Mouse (Mus musculus) kidney, postnatal 0 days (tissue): ENCODE data around the gene Gucy2e. TPM values are rescaled to one million over a fixed set of nuclear protein-coding genes. Genes with fewer than 3 reads are reported as not detected.

Source experiments
- ATAC-seq: fragments of 200-750 bp; cut with Nextera tagmentation; replicated peaks from 2 replicates; pipeline ENCODE4 v1.8.0; 2017; ENCODE audit warnings: low read depth, moderate number of reproducible peaks, moderate TSS enrichment, moderate library complexity; ENCODE audit not compliant: low FRiP score
- DNase-seq: peaks from one replicate; pipeline ENCODE4 v3.0.0-alpha.2; 2016; ENCODE audit warnings: low spot score
- H3K27ac ChIP-seq: fragments of 300-500 bp; sonication (generic); 2 replicates; pipeline ENCODE4 v1.5.1; 2014; ENCODE audit warnings: mild to moderate bottlenecking
- H3K27me3 ChIP-seq: fragments of 300-500 bp; sonication (generic); 2 replicates; pipeline ENCODE4 v1.6.1; 2014; ENCODE audit warnings: low read length, mixed read lengths; ENCODE audit not compliant: insufficient read depth
- H3K36me3 ChIP-seq: fragments of 300-500 bp; sonication (generic); 2 replicates; pipeline ENCODE4 v1.6.1; 2014; ENCODE audit warnings: low read length, mixed read lengths; ENCODE audit not compliant: insufficient read depth
- H3K4me1 ChIP-seq: fragments of 300-500 bp; sonication (generic); replicated peaks from 2 replicates; pipeline ENCODE4 v1.6.1; 2014; ENCODE audit warnings: antibody characterized with exemption, low read length, mixed read lengths; ENCODE audit not compliant: insufficient read depth
- H3K4me2 ChIP-seq: fragments of 300-500 bp; sonication (generic); 2 replicates; pipeline ENCODE4 v1.6.1; 2014; ENCODE audit warnings: mild to moderate bottlenecking, low read length, moderate library complexity, mixed read lengths
- H3K4me3 ChIP-seq: fragments of 300-500 bp; sonication (generic); replicated peaks from 2 replicates; pipeline ENCODE4 v1.5.1; 2014; ENCODE audit warnings: low read depth, low read length
- H3K9ac ChIP-seq: fragments of 300-500 bp; sonication (generic); 2 replicates; pipeline ENCODE4 v1.6.1; 2014; ENCODE audit warnings: low read depth, low read length
- H3K9me3 ChIP-seq: fragments of 300-500 bp; sonication (generic); replicated peaks from 2 replicates; pipeline ENCODE4 v1.6.1; 2016; ENCODE audit warnings: low read length, inconsistent platforms, mixed read lengths
- CTCF ChIP-seq: IDR thresholded peaks from 2 replicates; pipeline ENCODE4 v1.5.1; 2016; ENCODE audit warnings: antibody characterized with exemption, low read depth, mild to moderate bottlenecking, moderate library complexity
- WGBS: fragments of 180-500 bp; shearing (Covaris S2); extraction: QIAGEN DNeasy Blood & Tissue Kit; methylation state at CpG from one replicate; pipeline ENCODE4 v1.1.7; 2014; 5-methylcytosine and 5-hydroxymethylcytosine counted together
- polyA plus RNA-seq: library from polyadenylated mRNA; unstranded; fragments of >200 nt; fragmentation: Nextera tagmentation; extraction: Ambion mirVana; gene quantifications from 2 replicates; pipeline ENCODE4 v1.2.1, GENCODE M21; 2015

Gucy2e gene
- polyA plus RNA-seq, 1 experiment from 2014 or later = 0.24 TPM

- H3K9ac ChIP-seq = no peak overlapping the region
- H3K9me3 ChIP-seq = no peaks in the 10 kb centered on the region
- WGBS = 76% methylated on average over 2 of the region's 2 CpGs
- DNase-seq (no peak), ATAC-seq (no peak)
- no peaks in the 10 kb centered on the region for H3K27me3 ChIP-seq
- no peak for TF ChIP-seq CTCF
- no peak overlapping the region for H3K27ac ChIP-seq
- no peak overlapping the region for H3K4me2 ChIP-seq
- no peaks in the 10 kb centered on the region for H3K4me1 ChIP-seq
- no peaks in the 10 kb centered on the region for H3K36me3 ChIP-seq
- no peak overlapping the region for H3K4me3 ChIP-seq
Measured at GRCm38 (mm10) chr11:69172606-69173005, 64.2 kb downstream of the Gucy2e start.

- no peaks in the 10 kb centered on the region for H3K36me3 ChIP-seq
- WGBS = 28% methylated on average over 7 of the region's 7 CpGs
- ATAC-seq (no peak), DNase-seq (peak; percentile 85)
- H3K9me3 ChIP-seq = no peaks in the 10 kb centered on the region
- no peaks in the 10 kb centered on the region for H3K27me3 ChIP-seq
- no peak overlapping the region for H3K4me2 ChIP-seq
- H3K9ac ChIP-seq = no peak overlapping the region
- no peaks in the 10 kb centered on the region for H3K4me1 ChIP-seq
- TF ChIP-seq CTCF = peak; percentile 92
- H3K27ac ChIP-seq = no peak overlapping the region
- no peak overlapping the region for H3K4me3 ChIP-seq
Measured at GRCm38 (mm10) chr11:69171626-69172025, 65.2 kb downstream of the Gucy2e start.

DNA sequence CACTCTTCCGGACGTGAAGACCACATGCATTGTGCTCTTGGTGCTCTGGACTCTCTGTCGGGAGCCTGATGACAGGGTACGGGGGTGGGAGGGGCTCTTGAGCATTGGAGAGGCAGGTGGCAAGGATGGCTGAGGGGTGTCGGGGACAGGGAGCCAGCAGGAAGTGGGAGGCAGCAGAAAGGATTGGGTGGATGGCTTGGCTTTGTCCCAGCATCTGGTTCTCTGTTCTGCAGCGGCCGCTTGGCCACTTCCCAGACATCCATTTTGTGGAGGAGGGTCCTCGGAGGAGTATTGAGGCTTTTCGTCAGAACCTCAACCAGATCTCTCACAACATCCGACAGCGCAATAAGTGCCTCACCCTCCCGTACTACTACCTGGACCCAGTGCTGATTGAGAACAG, 67.5 kb downstream of the Gucy2e start:
- no peaks in the 10 kb centered on the region for H3K36me3 ChIP-seq
- H3K9me3 ChIP-seq = no peaks in the 10 kb centered on the region
- no peaks in the 10 kb centered on the region for H3K27me3 ChIP-seq
- H3K9ac ChIP-seq = no peak overlapping the region
- H3K4me2 ChIP-seq = no peak overlapping the region
- ATAC-seq (no peak), DNase-seq (no peak)
- H3K4me3 ChIP-seq = no peak overlapping the region
- no peak for TF ChIP-seq CTCF
- H3K27ac ChIP-seq = no peak overlapping the region
- no peaks in the 10 kb centered on the region for H3K4me1 ChIP-seq
- 67% methylated on average over 12 of the region's 12 CpGs for WGBS

Other genes with a start within 250 kb of the Gucy2e start
- 20.9 and 23.3 TPM in 2 replicates for gene Pfas, start 228.6 kb downstream of the Gucy2e start, polyA plus RNA-seq
- 27.6 and 27.7 TPM in 2 replicates for gene Ctc1, start 221.1 kb downstream of the Gucy2e start, polyA plus RNA-seq
- gene Aurkb, start 191.4 kb downstream of the Gucy2e start, polyA plus RNA-seq = 49.3 and 61.1 TPM in 2 replicates
- 11.9 and 13.3 TPM in 2 replicates for gene Borcs6, start 177.3 kb downstream of the Gucy2e start, polyA plus RNA-seq
- gene Tmem107, start 166.2 kb downstream of the Gucy2e start, polyA plus RNA-seq = 60.8 and 61.3 TPM in 2 replicates
- 66.7 and 67.7 TPM in 2 replicates for gene Vamp2, start 148.5 kb downstream of the Gucy2e start, polyA plus RNA-seq
- gene Per1, start 141.8 kb downstream of the Gucy2e start, polyA plus RNA-seq = 7.4 and 9.9 TPM in 2 replicates
- gene Hes7, start 116.6 kb downstream of the Gucy2e start, polyA plus RNA-seq = 0.42 and 0.50 TPM in 2 replicates
- gene 9130213A22Rik, start 114.4 kb downstream of the Gucy2e start, polyA plus RNA-seq = 0.25 and 0.31 TPM in 2 replicates
- gene Aloxe3, start 111.1 kb downstream of the Gucy2e start, polyA plus RNA-seq = 0.54 and 0.69 TPM in 2 replicates
- gene Alox12b, start 80.0 kb downstream of the Gucy2e start, polyA plus RNA-seq = 0.27 and 0.36 TPM in 2 replicates
- gene Alox8, start 39.2 kb downstream of the Gucy2e start, polyA plus RNA-seq = 0.17 and 0.61 TPM in 2 replicates
- gene Cntrob, start 86.7 kb upstream of the Gucy2e start, polyA plus RNA-seq = 12.6 and 14.5 TPM in 2 replicates
- 171 and 173 TPM in 2 replicates for gene Trappc1, start 86.9 kb upstream of the Gucy2e start, polyA plus RNA-seq
- 2.5 and 2.8 TPM in 2 replicates for gene Kcnab3, start 89.2 kb upstream of the Gucy2e start, polyA plus RNA-seq
- gene Rnf227, start 103.4 kb upstream of the Gucy2e start, polyA plus RNA-seq = 15.6 and 18.3 TPM in 2 replicates
- gene Chd3, start 132.4 kb upstream of the Gucy2e start, polyA plus RNA-seq = 38.0 and 42.3 TPM in 2 replicates
- gene Naa38, start 158.5 kb upstream of the Gucy2e start, polyA plus RNA-seq = 183 and 198 TPM in 2 replicates
- gene Cyb5d1, start 158.6 kb upstream of the Gucy2e start, polyA plus RNA-seq = 16.6 and 19.8 TPM in 2 replicates
- gene Tmem88, start 161.2 kb upstream of the Gucy2e start, polyA plus RNA-seq = 55.5 and 61.3 TPM in 2 replicates
- 23.2 and 26.8 TPM in 2 replicates for gene Kdm6b, start 176.6 kb upstream of the Gucy2e start, polyA plus RNA-seq